Mouse (Mus musculus) MEL-GATA-1-ER (cell line): ENCODE results near the gene Pla2g7.

Source experiments
- DNase-seq: peaks from one replicate; pipeline ENCODE4 v3.0.0-alpha.2; 2012; ENCODE audit warnings: low read depth; ENCODE audit errors: extremely low read depth

The Pla2g7 gene

GRCm38 (mm10) chr17:43645136-43645535 lies 77.2 kb downstream of the Pla2g7 start:
- DNase-seq: no peak

GRCm38 (mm10) chr17:43646925-43647324 lies 79.0 kb downstream of the Pla2g7 start:
- no peak for DNase-seq

GRCm38 (mm10) chr17:43649641-43650436 lies 81.9 kb downstream of the Pla2g7 start:
- DNase-seq: no peak

- no peak for DNase-seq
Observed at GRCm38 (mm10) chr17:43651314-43652046, 83.6 kb downstream of the Pla2g7 start.
